Mouse (Mus musculus): ENCODE results near the gene Sytl1. TPM values are rescaled to one million over a fixed set of nuclear protein-coding genes. Genes with fewer than 3 reads are reported as not detected.

Sytl1 gene
- polyA plus RNA-seq, 2 experiments, result 15.7 to 23.3 TPM

DNA sequence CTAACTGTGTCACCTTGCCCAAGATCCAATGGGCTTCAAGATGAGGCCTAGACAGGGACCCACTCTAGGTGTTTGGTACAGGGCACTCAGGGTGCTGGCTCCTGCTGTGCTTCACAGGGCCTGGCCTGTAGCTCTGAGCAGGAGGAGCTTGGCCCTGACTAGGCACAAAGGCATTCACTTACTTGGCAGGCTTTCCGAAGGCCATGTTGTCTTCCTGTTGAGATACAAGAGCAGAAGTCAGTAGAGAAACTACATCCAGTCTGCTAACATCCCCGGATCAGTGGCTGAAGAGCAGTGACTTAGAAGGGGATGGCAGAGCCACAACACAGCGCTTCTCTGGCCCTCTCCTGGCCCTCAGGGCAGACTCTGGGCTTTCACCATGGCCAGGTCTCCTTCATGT is 6.7 kb upstream of the Sytl1 start:
- H3K9ac ChIP-seq (ENCODE audit: low read depth, low read length, severe bottlenecking), result no peak overlapping the region
- H3K4me2 ChIP-seq (replicated peaks; ENCODE audit: low read depth, low read length, severe bottlenecking), result no peak overlapping the region
- H3K27me3 ChIP-seq (ENCODE audit: control insufficient read depth, insufficient read depth, low read length), result no peaks in the 10 kb centered on the region
- H3K36me3 ChIP-seq (ENCODE audit: control insufficient read depth, insufficient read depth, low read length), result peaks cover 64% of the 10 kb centered on the region
- no peak for TF ChIP-seq POLR2A (IDR thresholded peaks at IDR 0.05; ENCODE audit: borderline replicate concordance, extremely low read depth, insufficient read depth, insufficient read length)
- 84% methylated on average over 3 of the region's 3 CpGs for WGBS
- no peak overlapping the region for H3K4me3 ChIP-seq (replicated peaks; ENCODE audit: low read length)
- DNase-seq (ENCODE audit: low spot score) (no peak), ATAC-seq (ENCODE audit: low FRiP score, low read depth) (no peak)
- H3K4me1 ChIP-seq (ENCODE audit: control insufficient read depth, insufficient read depth, low read length), result no peaks in the 10 kb centered on the region
- no peaks in the 10 kb centered on the region; the same call in 1 of the 2 replicates for H3K9me3 ChIP-seq (ENCODE audit: control insufficient read depth, low read length)
- no peak overlapping the region for H3K27ac ChIP-seq (replicated peaks; ENCODE audit: low read depth, low read length)

- Histone ChIP-seq H3K27me3 (ENCODE audit: control insufficient read depth, insufficient read depth, low read length) (no peaks in the 10 kb centered on the region), H3K4me2 (replicated peaks; ENCODE audit: low read depth, low read length, severe bottlenecking) (no peak overlapping the region), H3K9ac (ENCODE audit: low read depth, low read length, severe bottlenecking) (no peak overlapping the region), H3K27ac (replicated peaks; ENCODE audit: low read depth, low read length) (no peak overlapping the region), H3K4me1 (ENCODE audit: control insufficient read depth, insufficient read depth, low read length) (no peaks in the 10 kb centered on the region), H3K4me3 (replicated peaks; ENCODE audit: low read length) (no peak overlapping the region), H3K36me3 (ENCODE audit: control insufficient read depth, insufficient read depth, low read length) (peaks cover 63% of the 10 kb centered on the region), H3K9me3 (ENCODE audit: control insufficient read depth, low read length) (no peaks in the 10 kb centered on the region; the same call in 1 of the 2 replicates)
- WGBS, result 88% methylated on average over 3 of the region's 3 CpGs
- TF ChIP-seq POLR2A (IDR thresholded peaks at IDR 0.05; ENCODE audit: borderline replicate concordance, extremely low read depth, insufficient read depth, insufficient read length), result no peak
- ATAC-seq (ENCODE audit: low FRiP score, low read depth), result no peak
- no peak for DNase-seq (ENCODE audit: low spot score)
Measured at GRCm38 (mm10) chr4:133268931-133269330, 6.0 kb upstream of the Sytl1 start.

GRCm38 (mm10) chr4:133266248-133266880 is 3.5 kb upstream of the Sytl1 start:
- Histone ChIP-seq H3K9me3 (ENCODE audit: control insufficient read depth, low read length) (no peaks in the 10 kb centered on the region; the same call in 1 of the 2 replicates), H3K4me3 (replicated peaks; ENCODE audit: low read length) (no peak overlapping the region), H3K9ac (ENCODE audit: low read depth, low read length, severe bottlenecking) (no peak overlapping the region), H3K27me3 (ENCODE audit: control insufficient read depth, insufficient read depth, low read length) (no peaks in the 10 kb centered on the region), H3K36me3 (ENCODE audit: control insufficient read depth, insufficient read depth, low read length) (peaks cover 63% of the 10 kb centered on the region), H3K4me1 (ENCODE audit: control insufficient read depth, insufficient read depth, low read length) (no peaks in the 10 kb centered on the region), H3K4me2 (replicated peaks; ENCODE audit: low read depth, low read length, severe bottlenecking) (no peak overlapping the region), H3K27ac (replicated peaks; ENCODE audit: low read depth, low read length) (no peak overlapping the region)
- no peak for TF ChIP-seq POLR2A (IDR thresholded peaks at IDR 0.05; ENCODE audit: borderline replicate concordance, extremely low read depth, insufficient read depth, insufficient read length)
- DNase-seq (ENCODE audit: low spot score), result no peak
- no peak for ATAC-seq (ENCODE audit: low FRiP score, low read depth)
- 91% methylated on average over 12 of the region's 12 CpGs for WGBS

DNA sequence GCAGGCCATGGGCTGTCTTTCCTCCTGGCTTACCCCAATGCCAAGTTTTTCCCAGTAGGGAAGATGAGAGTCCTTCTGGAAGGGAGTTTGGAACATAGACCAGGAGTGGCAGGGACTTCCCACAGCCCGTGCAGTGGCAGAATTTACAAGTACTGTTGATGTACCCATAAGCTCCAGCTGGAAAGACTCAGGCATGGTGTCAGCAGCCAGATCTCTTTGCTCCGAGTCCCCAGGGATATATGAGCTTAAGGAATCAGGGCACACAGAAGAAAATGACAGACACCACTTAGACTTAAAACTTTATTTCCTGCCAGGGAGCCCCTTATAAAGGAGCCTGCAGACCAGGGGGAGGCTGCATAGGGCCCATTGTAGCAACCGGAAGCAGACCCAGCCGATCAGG is 2.8 kb upstream of the Sytl1 start:
- no peaks in the 10 kb centered on the region; the same call in 1 of the 2 replicates for H3K9me3 ChIP-seq (ENCODE audit: control insufficient read depth, low read length)
- H3K27me3 ChIP-seq (ENCODE audit: control insufficient read depth, insufficient read depth, low read length), result no peaks in the 10 kb centered on the region
- no peak overlapping the region for H3K4me2 ChIP-seq (replicated peaks; ENCODE audit: low read depth, low read length, severe bottlenecking)
- H3K36me3 ChIP-seq (ENCODE audit: control insufficient read depth, insufficient read depth, low read length), result peaks cover 62% of the 10 kb centered on the region
- no peak for ATAC-seq (ENCODE audit: low FRiP score, low read depth)
- DNase-seq (ENCODE audit: low spot score), result no peak
- H3K4me3 ChIP-seq (replicated peaks; ENCODE audit: low read length), result no peak overlapping the region
- no peaks in the 10 kb centered on the region for H3K4me1 ChIP-seq (ENCODE audit: control insufficient read depth, insufficient read depth, low read length)
- WGBS, result 88% methylated on average over 4 of the region's 4 CpGs
- H3K27ac ChIP-seq (replicated peaks; ENCODE audit: low read depth, low read length), result no peak overlapping the region
- no peak for TF ChIP-seq POLR2A (IDR thresholded peaks at IDR 0.05; ENCODE audit: borderline replicate concordance, extremely low read depth, insufficient read depth, insufficient read length)
- no peak overlapping the region for H3K9ac ChIP-seq (ENCODE audit: low read depth, low read length, severe bottlenecking)

GRCm38 (mm10) chr4:133265297-133265696 is 2.4 kb upstream of the Sytl1 start:
- H3K27ac ChIP-seq (replicated peaks; ENCODE audit: low read depth, low read length), result no peak overlapping the region
- TF ChIP-seq POLR2A (IDR thresholded peaks at IDR 0.05; ENCODE audit: borderline replicate concordance, extremely low read depth, insufficient read depth, insufficient read length), result no peak
- H3K9me3 ChIP-seq (ENCODE audit: control insufficient read depth, low read length), result no peaks in the 10 kb centered on the region; the same call in 1 of the 2 replicates
- no peaks in the 10 kb centered on the region for H3K4me1 ChIP-seq (ENCODE audit: control insufficient read depth, insufficient read depth, low read length)
- H3K4me2 ChIP-seq (replicated peaks; ENCODE audit: low read depth, low read length, severe bottlenecking), result no peak overlapping the region
- no peaks in the 10 kb centered on the region for H3K27me3 ChIP-seq (ENCODE audit: control insufficient read depth, insufficient read depth, low read length)
- DNase-seq (ENCODE audit: low spot score) (no peak), ATAC-seq (ENCODE audit: low FRiP score, low read depth) (no peak)
- whole genome bisulfite sequencing, result 99% methylated on average over 3 of the region's 3 CpGs
- H3K9ac ChIP-seq (ENCODE audit: low read depth, low read length, severe bottlenecking), result no peak overlapping the region
- peaks cover 58% of the 10 kb centered on the region for H3K36me3 ChIP-seq (ENCODE audit: control insufficient read depth, insufficient read depth, low read length)
- H3K4me3 ChIP-seq (replicated peaks; ENCODE audit: low read length), result no peak overlapping the region
